Mouse (Mus musculus): ENCODE measurements at regions not wholly inside any gene's neighbourhood (a gene's known extent, or its start where the extent isn't known, plus 50 kb on each side); places are given as distances from the start of the nearest gene placed in this dataset.

DNA sequence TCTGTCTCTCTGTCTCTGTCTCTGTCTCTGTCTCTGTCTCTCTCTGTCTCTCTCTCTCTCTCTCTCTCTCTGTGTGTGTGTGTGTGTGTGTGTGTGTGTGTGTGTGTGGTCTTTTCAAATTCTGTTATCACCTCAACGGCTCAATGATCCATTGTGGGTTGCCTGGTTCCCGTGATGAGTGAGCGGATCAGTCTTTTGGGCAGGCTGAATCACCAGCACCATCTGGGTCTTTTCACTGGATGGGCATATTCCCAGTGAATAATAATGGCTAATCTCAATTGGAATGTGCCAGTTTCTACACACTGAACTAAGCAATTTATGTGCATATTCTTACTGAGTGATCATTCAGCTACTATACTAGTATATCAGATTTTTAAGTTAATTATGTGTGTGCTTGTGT is 216.4 kb downstream of the Lmx1a start:
- DNase-seq (ENCODE audit: inconsistent ontology term): peak; percentile 43

DNA sequence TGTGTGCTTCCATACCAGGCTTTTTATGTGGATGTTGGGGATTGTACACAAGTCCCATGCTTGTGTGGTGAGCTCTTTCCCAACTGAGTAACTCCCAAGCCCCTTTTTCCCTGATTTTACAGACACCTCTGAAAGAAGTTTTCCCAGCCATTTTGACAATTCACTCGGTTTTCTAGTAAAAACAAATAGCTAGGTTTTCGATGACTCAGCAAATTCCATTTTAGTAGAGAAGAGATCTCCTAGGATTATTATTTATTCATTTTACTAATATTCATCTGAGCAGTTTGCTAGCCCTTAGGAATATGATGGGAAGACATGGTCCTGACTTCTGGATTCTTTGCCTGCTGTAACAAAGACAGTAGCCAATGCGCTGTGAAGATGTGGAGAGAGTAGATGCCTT is 223.0 kb downstream of the Lmx1a start:
- DNase-seq (ENCODE audit: inconsistent ontology term): no peak

- DNase-seq (ENCODE audit: inconsistent ontology term): peak; percentile 37
Measured at GRCm38 (mm10) chr1:167914982-167915561, 226.0 kb downstream of the Lmx1a start.

DNA sequence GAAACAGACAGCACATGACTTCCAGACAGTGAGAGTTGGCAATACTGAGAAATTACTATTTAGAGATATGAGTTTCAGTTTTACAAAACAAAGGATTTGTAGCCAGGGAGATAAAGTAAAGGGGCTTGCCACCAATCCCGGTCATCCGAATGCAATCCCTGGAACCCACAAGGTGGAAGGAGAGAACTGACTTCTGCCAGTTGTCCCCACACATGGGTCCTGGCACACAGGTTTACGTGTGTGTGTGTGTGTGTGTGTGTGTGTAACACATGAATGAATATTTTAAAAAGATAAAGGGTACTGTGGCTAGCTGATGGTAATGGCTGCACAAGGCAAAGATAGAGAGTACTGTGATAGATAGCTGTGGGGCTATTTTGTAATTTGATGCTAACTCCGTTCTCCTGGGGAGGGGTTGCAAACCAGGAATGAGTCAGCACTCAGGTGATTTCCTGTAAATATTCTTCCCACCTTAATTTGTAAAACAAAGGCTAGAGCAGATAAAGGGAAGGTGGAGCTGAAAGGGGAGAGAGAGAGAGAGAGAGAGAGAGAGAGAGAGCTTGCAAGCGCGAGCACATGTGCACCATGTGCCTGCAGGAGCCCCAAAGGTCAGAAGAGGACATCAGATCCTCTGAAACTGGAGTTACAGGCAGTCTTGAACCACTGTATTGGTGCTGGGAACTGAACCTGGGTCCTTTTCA is 226.7 kb downstream of the Lmx1a start:
- DNase-seq (ENCODE audit: inconsistent ontology term): no peak

- DNase-seq (ENCODE audit: inconsistent ontology term): no peak
Measured at GRCm38 (mm10) chr1:167922917-167923316, 233.9 kb downstream of the Lmx1a start.

DNA sequence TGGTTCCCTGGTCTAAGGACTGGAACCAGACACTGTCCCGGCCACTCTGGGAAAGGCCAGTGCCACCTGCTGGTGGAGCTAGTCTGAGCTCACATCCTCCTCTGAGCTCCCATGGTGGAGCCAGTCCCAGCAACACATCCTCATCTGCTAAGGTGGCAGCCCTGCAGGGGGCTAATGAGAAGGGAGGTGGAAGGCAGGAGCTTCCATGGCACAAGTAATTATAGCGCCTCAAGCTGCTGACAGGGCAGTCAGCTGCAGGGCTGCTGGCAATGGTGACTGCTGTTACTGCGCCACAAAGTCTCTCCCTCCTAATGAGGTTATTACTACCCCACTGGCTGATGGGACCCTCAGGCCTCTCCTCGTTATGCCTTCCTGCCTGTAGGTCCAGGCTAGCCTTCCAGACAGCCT is 239.0 kb downstream of the Lmx1a start:
- no peak for DNase-seq (ENCODE audit: inconsistent ontology term)

GRCm38 (mm10) chr1:167929729-167930341 is 240.8 kb downstream of the Lmx1a start:
- DNase-seq (ENCODE audit: inconsistent ontology term): peak; percentile 25

GRCm38 (mm10) chr1:167932088-167932487 is 243.1 kb downstream of the Lmx1a start:
- DNase-seq (ENCODE audit: inconsistent ontology term): no peak

DNA sequence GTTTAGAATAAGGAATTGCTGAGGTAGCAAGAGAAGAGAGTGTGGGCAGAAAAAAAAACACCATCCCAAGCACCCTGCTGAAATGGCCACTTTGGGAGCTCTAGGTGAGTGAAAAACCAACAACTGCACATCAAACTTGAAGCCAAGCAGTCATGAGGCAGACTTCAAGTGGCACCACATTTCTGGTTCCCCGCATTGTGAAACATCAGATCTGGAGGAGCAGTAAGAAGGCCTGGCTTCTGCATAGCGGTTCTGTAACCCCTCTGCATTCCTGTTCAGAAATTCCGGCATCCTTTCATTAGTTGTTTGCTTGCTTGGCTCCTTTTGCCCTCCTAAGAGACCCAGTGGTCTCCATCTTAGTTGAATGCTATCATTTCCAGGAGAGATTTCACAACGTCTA is 247.7 kb downstream of the Lmx1a start:
- DNase-seq (ENCODE audit: inconsistent ontology term): no peak

DNA sequence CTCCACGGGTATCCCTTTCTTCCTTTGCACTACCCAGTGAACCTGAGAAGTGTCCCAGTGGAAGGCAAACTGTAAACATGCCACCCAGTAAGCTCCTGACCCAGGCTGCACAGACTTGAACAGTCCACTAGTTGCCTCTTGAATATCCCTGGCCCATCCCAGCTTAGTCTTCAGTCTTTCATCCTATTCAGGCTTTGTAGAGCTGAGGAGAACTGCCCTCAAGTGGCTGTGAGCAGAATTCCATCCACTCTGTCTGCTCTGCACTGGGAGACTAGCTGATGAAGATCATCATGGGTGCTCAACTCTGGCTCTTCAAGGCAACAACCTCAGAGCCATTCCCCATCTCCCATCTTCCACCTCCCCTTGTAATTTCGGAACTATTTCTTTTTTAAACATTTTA is 249.1 kb downstream of the Lmx1a start:
- no peak for DNase-seq (ENCODE audit: inconsistent ontology term)

- DNase-seq (ENCODE audit: inconsistent ontology term): peak; percentile 20
Measured at GRCm38 (mm10) chr1:167942037-167942470, 253.0 kb downstream of the Lmx1a start.

- DNase-seq (ENCODE audit: inconsistent ontology term): peak; percentile 30
Measured at GRCm38 (mm10) chr1:167943121-167943520, 254.1 kb downstream of the Lmx1a start.

- DNase-seq (ENCODE audit: inconsistent ontology term): no peak
Measured at GRCm38 (mm10) chr1:167945615-167946252, 256.7 kb downstream of the Lmx1a start.

GRCm38 (mm10) chr1:167947866-167948265 is 258.8 kb downstream of the Lmx1a start:
- DNase-seq (ENCODE audit: inconsistent ontology term): no peak

GRCm38 (mm10) chr1:167951717-167952116 is 262.7 kb downstream of the Lmx1a start:
- DNase-seq (ENCODE audit: inconsistent ontology term): no peak

GRCm38 (mm10) chr1:167958531-167958930 is 269.5 kb downstream of the Lmx1a start:
- DNase-seq (ENCODE audit: inconsistent ontology term): no peak

DNA sequence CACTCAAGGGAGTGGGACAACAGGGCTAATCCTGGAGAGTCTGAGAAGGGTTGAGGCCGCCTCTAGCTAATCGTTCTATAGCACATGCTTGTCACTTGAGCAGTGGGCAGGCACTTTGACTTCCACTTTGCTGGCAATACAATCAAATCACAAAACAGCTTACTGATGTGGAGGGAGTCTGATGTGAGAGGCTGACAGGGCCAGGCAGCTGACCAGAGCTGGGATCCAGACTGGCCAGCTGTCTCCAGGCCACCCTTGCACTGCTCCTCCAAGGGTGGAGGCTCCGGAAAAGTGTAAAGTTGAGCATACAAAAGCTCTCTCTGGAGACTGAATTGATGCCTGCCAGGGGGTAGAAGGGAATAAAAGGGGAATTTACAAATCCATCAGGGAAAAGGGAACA is 280.5 kb downstream of the Lmx1a start:
- DNase-seq (ENCODE audit: inconsistent ontology term): no peak

- no peak for DNase-seq (ENCODE audit: inconsistent ontology term)
Measured at GRCm38 (mm10) chr1:167969985-167970384, 280.9 kb downstream of the Lmx1a start.

DNA sequence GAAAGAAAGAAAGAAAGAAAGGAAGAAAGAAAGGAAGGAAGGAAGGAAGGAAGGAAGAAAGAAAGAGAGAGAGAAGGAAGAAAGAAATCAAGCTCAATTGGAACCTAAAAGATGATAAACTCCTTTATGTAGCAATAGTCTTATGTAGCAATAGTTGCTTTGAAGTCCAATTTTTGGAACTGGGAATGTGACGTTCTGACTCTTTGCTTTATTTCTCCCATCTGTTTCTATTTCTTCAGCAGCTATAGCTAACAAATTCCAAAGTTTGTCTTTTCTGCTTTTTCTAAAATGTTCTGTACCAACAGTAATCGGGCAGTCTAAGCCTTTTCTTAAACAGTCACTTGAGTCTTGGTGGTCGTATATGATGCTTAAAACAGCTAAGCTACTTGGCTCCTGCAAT is 287.7 kb downstream of the Lmx1a start:
- no peak for DNase-seq (ENCODE audit: inconsistent ontology term)

- DNase-seq (ENCODE audit: inconsistent ontology term): no peak
Measured at GRCm38 (mm10) chr1:167979187-167979586, 290.1 kb downstream of the Lmx1a start.

- DNase-seq (ENCODE audit: inconsistent ontology term): no peak
Measured at GRCm38 (mm10) chr1:167979588-167979987, 290.6 kb downstream of the Lmx1a start.

- DNase-seq (ENCODE audit: inconsistent ontology term): no peak
Measured at GRCm38 (mm10) chr1:167981292-167981691, 292.3 kb downstream of the Lmx1a start.

DNA sequence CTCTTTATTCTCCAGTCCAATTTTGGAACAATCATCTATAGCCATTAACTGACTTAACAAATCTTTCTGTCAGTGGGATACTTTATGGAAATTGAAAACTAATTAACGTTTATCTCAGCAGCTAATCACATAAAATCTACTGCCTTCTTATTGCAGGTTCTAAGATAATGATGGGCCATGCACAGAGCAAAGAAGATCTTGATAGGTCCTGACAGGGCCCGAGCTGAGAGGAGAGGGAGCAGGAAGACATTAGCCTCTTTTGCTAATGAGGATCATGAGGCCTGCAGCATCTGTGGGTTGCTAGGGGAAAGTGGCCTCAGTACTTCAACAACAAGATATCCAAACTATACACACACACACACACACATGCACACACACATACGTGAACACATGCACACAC is 318.4 kb downstream of the Lmx1a start:
- DNase-seq (ENCODE audit: inconsistent ontology term): no peak
